Mouse (Mus musculus) testis, adult 2 months (tissue): Measurements from ENCODE around the gene Mug2.

Experiments
- CTCF ChIP-seq: fragments of 200-500 bp; IDR thresholded peaks from 2 replicates; pipeline ENCODE4 v1.5.1; 2012; ENCODE audit warnings: low read depth, mild to moderate bottlenecking, inconsistent platforms, low read length, moderate library complexity; ENCODE audit not compliant: control insufficient read depth, insufficient read depth, insufficient replicate concordance
- POLR2A ChIP-seq: fragments of 200-500 bp; IDR thresholded peaks from 2 replicates; pipeline ENCODE4 v1.6.1; 2012; ENCODE audit warnings: low read depth, mild to moderate bottlenecking, inconsistent platforms, low read length, moderate library complexity; ENCODE audit not compliant: control insufficient read depth

DNA sequence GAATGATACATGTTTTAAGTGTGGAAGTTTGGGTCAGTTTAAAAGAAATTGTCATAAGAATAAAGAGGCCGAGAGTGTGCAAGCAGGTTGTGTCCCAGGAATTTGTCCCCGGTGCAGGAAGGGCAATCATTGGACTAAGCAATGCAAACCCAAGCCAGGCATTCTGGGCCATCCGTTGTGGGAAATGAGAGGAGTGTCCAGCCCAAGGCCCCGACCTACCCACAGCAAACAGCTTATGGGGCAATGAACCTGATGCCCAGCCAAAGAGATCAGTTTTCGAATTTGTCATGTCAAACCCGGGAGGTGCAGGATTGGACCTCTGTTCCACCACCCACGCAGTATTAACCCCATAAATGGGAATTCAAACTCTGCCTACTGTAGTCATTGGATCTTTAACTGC is 30.9 kb upstream of the Mug2 start:
- TF ChIP-seq CTCF, result no peak
- TF ChIP-seq POLR2A, result no peak
